Mouse (Mus musculus): ENCODE data around the gene Map3k4. TPM values are rescaled to one million over a fixed set of nuclear protein-coding genes. Genes with fewer than 3 reads are reported as not detected.

Gene Map3k4
- polyA plus RNA-seq (2016; fragmentation: Nextera tagmentation; extraction: Ambion mirVana) = 52.6 and 54.1 TPM in 2 replicates

DNA sequence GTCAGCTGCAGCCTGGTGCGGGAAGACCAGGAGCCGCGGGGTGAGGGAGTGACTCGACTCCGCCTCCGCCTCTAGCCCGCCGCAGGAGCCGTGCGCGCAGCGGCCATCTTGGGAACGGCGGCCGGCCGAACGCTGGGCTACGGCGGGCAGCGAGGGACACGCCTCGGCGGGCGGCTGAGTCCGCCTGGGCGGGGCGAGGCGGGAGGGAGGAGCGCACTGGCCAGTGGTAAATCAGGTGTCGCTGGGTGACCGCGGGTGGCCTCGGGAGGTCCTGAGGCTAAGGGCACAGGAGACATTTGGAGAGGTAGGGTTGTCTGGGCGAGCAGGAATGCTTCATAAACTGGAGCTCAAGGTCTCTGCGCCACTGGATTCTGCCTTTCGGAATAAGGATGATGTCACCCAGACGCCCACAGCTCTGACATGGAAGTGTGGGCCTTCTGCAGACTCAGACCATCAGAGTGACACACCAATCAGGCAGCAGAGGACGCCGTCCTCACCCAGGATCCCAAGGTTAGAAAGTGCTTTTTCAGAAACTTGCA, at the start of gene Map3k4:
TSS of gene Map3k4 (minus strand) at position 134 of the 539 bp plus-strand sequence.
- WGBS = under 1% methylated on average over 39 of the region's 39 CpGs
- Histone ChIP-seq H3K27me3 (no peaks in the 10 kb centered on the region), H3K9me3 (no peaks in the 10 kb centered on the region), H3K4me2 (peak within 1 kb of the TSS; percentile 73), H3K4me3 (replicated peaks) (peak within 1 kb of the TSS; percentile 98), H3K4me1 (peaks cover 31% of the 10 kb centered on the region), H3K27ac (peak within 1 kb of the TSS; percentile 97), H3K36me3 (replicated peaks) (no peaks in the 10 kb centered on the region), H3K9ac (peak within 1 kb of the TSS; percentile 95)
- ATAC-seq (ENCODE audit: low FRiP score) = peak; percentile 96

DNA sequence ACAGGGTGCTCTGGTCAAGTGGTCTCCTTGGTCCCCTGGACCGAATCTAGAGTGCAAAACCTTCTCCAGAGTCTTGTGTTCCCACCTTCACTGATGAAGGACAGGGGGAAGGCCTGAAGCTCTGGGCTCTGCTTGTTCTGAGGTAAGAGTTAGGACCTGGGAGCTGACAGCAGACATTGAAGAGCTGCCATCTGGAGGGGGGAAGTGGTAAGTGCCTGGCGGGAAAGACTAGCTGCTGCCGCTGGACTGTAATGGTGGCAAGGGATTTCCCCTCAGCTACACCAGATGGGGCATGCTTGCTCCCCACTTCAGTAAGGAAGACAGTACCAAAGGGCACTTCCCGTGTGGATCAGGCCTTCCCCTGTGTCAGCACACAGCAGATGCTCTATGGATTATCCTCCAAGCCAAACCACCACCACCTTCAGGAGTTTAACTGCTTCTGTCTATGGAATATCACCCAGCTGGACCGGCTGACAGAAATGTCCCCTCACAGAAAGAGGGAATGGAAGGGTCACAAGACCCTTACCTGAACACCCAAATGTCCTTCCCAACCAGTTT, 48.9 kb upstream of the Map3k4 start:
- Histone ChIP-seq H3K4me1 (peaks cover 8% of the 10 kb centered on the region), H3K27ac (no peak overlapping the region), H3K27me3 (no peaks in the 10 kb centered on the region), H3K4me3 (replicated peaks) (no peak overlapping the region), H3K9ac (no peak overlapping the region), H3K9me3 (no peaks in the 10 kb centered on the region), H3K4me2 (no peak overlapping the region), H3K36me3 (replicated peaks) (no peaks in the 10 kb centered on the region)
- WGBS = 40% methylated on average over 5 of the region's 5 CpGs
- ATAC-seq (ENCODE audit: low FRiP score) = peak; percentile 64; the same call in 1 of the 2 replicates

DNA sequence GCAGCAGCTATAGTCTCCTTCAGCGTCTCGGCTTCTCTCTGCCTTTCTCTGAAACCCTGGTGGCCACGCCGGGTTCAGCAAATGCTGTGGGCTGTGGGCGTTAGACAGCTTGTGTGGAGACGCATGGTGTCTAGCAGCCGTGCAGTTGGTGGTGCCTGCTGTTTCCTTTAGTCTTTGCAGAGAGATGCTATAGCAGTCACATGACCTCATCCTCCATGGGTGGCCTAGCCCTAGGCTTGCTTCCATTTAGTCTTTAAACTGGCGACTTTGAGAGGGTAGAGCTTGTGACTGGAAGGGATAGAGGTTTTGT, 45.8 kb upstream of the Map3k4 start:
- no peak overlapping the region for H3K9ac ChIP-seq
- H3K27me3 ChIP-seq = no peaks in the 10 kb centered on the region
- 58% methylated on average over 8 of the region's 8 CpGs for WGBS
- no peaks in the 10 kb centered on the region for H3K36me3 ChIP-seq (replicated peaks)
- H3K27ac ChIP-seq = no peak overlapping the region
- no peaks in the 10 kb centered on the region for H3K9me3 ChIP-seq
- 0 out of 2 replicates have a peak, but pooled peaks have one; percentile 27 for ATAC-seq (ENCODE audit: low FRiP score)
- no peak overlapping the region for H3K4me2 ChIP-seq
- H3K4me3 ChIP-seq (replicated peaks) = no peak overlapping the region
- H3K4me1 ChIP-seq = peaks cover 3% of the 10 kb centered on the region; the same call in 1 of the 2 replicates

DNA sequence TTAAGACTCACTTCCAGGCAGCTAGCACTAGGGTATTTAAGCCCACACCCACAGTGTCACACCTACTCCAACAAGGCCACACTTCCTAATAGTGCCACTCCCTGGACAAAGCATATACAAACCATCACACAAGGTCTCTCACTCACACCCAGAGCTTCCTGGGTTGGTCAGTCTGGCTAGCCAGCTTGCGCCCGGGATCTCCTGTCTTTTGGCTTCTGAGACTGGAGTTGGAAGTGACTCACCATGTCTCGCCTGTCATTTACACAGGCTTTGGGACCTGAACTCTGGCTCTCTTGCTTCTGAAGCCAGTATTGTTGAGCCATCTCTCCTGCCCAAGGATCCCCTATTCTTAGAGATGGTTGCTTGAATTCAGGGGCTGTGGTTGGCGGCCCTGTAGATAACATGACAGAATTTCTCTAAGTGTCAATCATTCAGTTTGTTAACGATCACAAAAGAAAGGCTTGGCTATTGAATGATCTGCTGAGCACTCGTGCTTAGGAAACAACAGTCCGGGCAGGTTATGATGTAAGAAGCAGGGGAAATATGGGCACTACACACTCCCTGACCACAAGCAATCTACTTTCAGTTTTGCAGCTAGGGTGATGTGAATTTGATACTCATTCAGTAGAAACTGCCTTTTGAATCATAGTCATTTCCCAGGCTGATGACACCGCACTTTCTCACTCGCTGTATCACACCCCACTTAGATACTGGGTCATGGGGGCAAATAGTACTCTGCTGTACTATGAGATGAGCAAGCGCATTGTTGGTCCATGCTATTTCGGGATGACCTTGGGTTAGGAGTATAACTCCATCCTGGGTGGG, 45.2 kb upstream of the Map3k4 start:
- Histone ChIP-seq H3K4me3 (replicated peaks) (no peak overlapping the region), H3K4me1 (peaks cover 3% of the 10 kb centered on the region; the same call in 1 of the 2 replicates), H3K4me2 (no peak overlapping the region), H3K27ac (no peak overlapping the region), H3K9me3 (no peaks in the 10 kb centered on the region), H3K9ac (no peak overlapping the region), H3K36me3 (replicated peaks) (no peaks in the 10 kb centered on the region), H3K27me3 (no peaks in the 10 kb centered on the region)
- ATAC-seq (ENCODE audit: low FRiP score) = no peak
- 77% methylated on average over 11 of the region's 11 CpGs for WGBS

DNA sequence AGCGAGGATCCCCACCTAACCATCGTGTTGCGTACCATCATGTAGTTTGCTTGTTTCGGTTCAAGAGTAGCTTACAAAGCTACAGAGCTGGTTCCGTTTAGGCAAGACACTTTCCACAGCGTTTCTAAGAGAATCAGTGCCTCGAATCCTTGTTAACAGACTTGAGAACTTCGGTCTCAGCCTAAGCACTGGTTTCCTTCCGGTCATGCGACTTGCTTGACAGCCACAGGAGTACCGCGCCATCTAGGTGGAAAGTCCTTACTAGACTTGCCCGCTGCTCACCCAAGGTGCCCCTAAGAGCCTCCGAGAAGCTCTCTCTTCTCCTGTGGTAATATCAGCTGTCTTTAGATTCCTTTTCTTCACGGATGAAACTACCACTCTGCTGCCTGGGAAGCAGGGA, 41.3 kb upstream of the Map3k4 start:
- WGBS = 88% methylated on average over 15 of the region's 15 CpGs
- Histone ChIP-seq H3K4me1 (peaks cover 3% of the 10 kb centered on the region; the same call in 1 of the 2 replicates), H3K27ac (no peak overlapping the region), H3K4me2 (no peak overlapping the region), H3K9ac (no peak overlapping the region), H3K9me3 (no peaks in the 10 kb centered on the region), H3K4me3 (replicated peaks) (no peak overlapping the region), H3K36me3 (replicated peaks) (no peaks in the 10 kb centered on the region), H3K27me3 (no peaks in the 10 kb centered on the region)
- ATAC-seq (ENCODE audit: low FRiP score) = no peak

DNA sequence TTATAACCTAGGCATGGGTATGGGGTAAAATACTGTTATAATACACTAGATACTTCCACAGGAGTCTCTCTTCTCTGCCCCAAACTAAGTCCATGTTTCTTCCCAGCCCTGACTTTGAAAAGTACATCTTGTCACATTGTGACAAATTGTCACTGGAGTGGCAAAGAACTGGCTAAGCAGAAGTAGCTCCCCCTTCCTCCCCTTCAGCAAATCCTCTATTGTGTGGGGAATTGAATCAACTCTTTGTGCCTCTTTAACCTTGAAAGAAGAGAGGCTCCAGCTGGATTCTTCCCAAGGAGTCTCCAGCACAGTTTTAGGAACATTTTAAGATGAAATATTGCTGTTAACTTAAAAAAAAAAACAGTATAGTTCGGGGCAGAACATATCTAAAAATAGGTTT, 34.2 kb upstream of the Map3k4 start:
- H3K4me2 ChIP-seq = no peak overlapping the region
- no peak for ATAC-seq (ENCODE audit: low FRiP score)
- 66% methylated on average over 1 of the region's 1 CpGs for WGBS
- no peaks in the 10 kb centered on the region for H3K36me3 ChIP-seq (replicated peaks)
- H3K27me3 ChIP-seq = no peaks in the 10 kb centered on the region
- no peak overlapping the region for H3K4me3 ChIP-seq (replicated peaks)
- H3K27ac ChIP-seq = no peak overlapping the region
- H3K4me1 ChIP-seq = peaks cover 10% of the 10 kb centered on the region
- no peaks in the 10 kb centered on the region for H3K9me3 ChIP-seq
- H3K9ac ChIP-seq = no peak overlapping the region

DNA sequence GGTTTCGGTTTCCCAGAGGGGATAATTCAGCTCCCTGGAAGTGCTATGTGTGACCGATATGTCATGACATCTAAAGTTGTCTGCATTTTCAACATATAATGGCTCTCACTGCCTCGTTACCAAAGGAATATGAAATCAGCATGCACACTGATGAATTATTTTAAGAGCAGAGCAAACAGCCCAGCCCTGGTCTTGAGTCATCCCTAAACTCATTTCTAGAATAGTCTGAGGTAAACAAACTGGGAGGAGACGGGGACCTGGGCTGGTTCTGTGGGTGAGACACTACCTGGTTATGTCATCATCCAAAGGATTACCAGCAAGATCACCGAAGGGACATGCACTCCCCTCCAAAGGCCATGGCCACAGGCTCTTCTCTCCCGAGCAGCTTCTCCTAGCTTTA, 33.0 kb upstream of the Map3k4 start:
- H3K9me3 ChIP-seq = no peaks in the 10 kb centered on the region
- ATAC-seq (ENCODE audit: low FRiP score) = no peak
- 90% methylated on average over 6 of the region's 6 CpGs for WGBS
- H3K9ac ChIP-seq = no peak overlapping the region
- H3K4me2 ChIP-seq = no peak overlapping the region
- no peak overlapping the region for H3K27ac ChIP-seq
- no peak overlapping the region for H3K4me3 ChIP-seq (replicated peaks)
- H3K4me1 ChIP-seq = peaks cover 10% of the 10 kb centered on the region
- no peaks in the 10 kb centered on the region for H3K36me3 ChIP-seq (replicated peaks)
- H3K27me3 ChIP-seq = no peaks in the 10 kb centered on the region

DNA sequence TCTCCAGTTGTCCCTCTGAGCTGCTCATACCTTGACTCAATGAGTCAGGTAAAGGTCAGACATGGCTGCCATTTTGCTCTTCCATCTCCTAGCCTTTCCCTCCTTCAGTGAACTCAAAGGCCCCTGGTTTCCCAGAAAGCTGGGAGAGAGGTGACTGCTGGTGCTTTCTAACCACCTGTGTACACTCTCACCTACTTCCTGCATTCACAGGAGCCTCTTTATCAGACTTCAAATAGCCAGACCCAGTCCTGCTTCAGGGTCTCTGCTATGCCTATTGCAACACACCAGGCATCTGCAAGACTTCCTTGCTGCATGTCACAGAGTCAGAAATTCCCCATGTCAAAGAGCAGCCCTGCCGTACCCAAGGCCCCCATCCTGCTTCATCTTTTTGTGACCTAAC, 28.9 kb upstream of the Map3k4 start:
- no peaks in the 10 kb centered on the region for H3K27me3 ChIP-seq
- no peaks in the 10 kb centered on the region for H3K36me3 ChIP-seq (replicated peaks)
- ATAC-seq (ENCODE audit: low FRiP score) = no peak
- H3K9me3 ChIP-seq = no peaks in the 10 kb centered on the region
- H3K4me1 ChIP-seq = peaks cover 1% of the 10 kb centered on the region
- no peak overlapping the region for H3K4me3 ChIP-seq (replicated peaks)
- 92% methylated on average over 1 of the region's 1 CpGs for WGBS
- H3K4me2 ChIP-seq = no peak overlapping the region
- H3K27ac ChIP-seq = no peak overlapping the region
- no peak overlapping the region for H3K9ac ChIP-seq

DNA sequence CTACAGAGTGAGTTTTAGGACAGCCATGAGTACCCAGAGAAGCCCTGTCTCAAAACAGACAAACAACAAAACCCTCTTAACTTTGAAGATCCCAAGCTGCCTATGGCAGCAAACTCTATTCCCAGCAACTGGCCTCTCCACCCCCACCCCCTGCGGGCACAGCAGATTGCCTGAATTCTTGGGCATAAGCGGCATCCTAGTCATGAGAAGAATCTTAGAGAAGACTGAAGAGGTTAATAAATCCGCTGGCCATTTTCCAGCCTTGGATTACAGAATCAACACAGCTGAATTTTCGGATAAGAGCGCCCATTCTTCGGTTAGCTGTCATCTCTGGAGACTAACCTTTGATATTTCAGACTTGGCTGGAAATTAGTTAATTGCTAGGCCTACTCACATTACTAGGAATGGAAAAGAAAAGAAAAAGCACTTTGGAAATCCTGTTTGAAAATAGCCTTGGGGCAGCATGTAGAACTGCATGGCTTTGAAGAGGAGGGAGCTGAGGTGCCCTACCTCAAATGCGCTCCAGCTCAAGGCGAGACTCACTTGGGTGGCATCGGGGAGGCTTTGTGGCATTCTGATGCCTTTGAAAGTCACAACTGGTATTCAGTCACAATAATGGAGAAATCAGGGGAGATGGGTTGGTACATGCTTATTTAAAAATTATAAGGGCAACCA, 25.2 kb upstream of the Map3k4 start:
- 80% methylated on average over 9 of the region's 9 CpGs for WGBS
- no peak for ATAC-seq (ENCODE audit: low FRiP score)

DNA sequence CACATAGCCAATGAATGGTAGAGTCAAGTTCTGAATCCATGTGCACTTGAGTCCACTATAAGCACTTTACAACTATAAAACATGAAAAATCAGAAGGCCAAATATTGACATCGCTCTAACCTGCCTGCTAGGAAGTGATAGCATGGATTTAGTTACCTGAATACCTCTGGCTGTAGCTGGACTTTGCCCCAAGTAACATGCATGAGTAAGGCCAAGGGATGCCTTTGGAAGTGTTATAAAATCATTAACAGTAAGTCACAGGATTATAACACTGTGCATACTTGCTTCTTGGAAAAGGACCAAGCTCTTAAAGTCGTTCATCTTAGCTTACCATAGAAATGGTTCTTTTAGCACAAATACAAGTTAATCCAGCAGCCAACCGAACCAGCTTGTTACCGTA, 18.6 kb upstream of the Map3k4 start:
- Histone ChIP-seq H3K4me3 (replicated peaks) (no peak overlapping the region), H3K36me3 (replicated peaks) (no peaks in the 10 kb centered on the region), H3K27me3 (no peaks in the 10 kb centered on the region), H3K9ac (no peak overlapping the region), H3K4me1 (no peaks in the 10 kb centered on the region), H3K4me2 (no peak overlapping the region), H3K9me3 (no peaks in the 10 kb centered on the region), H3K27ac (no peak overlapping the region)
- WGBS = 87% methylated on average over 4 of the region's 4 CpGs
- no peak for ATAC-seq (ENCODE audit: low FRiP score)

More for the DNA sequence above, 25.2 kb upstream of the Map3k4 start:
- Histone ChIP-seq H3K9ac (no peak overlapping the region), H3K27ac (no peak overlapping the region), H3K4me3 (replicated peaks) (no peak overlapping the region), H3K9me3 (no peaks in the 10 kb centered on the region), H3K4me2 (no peak overlapping the region), H3K36me3 (replicated peaks) (no peaks in the 10 kb centered on the region), H3K27me3 (no peaks in the 10 kb centered on the region), H3K4me1 (no peaks in the 10 kb centered on the region; the same call in 1 of the 2 replicates)

DNA sequence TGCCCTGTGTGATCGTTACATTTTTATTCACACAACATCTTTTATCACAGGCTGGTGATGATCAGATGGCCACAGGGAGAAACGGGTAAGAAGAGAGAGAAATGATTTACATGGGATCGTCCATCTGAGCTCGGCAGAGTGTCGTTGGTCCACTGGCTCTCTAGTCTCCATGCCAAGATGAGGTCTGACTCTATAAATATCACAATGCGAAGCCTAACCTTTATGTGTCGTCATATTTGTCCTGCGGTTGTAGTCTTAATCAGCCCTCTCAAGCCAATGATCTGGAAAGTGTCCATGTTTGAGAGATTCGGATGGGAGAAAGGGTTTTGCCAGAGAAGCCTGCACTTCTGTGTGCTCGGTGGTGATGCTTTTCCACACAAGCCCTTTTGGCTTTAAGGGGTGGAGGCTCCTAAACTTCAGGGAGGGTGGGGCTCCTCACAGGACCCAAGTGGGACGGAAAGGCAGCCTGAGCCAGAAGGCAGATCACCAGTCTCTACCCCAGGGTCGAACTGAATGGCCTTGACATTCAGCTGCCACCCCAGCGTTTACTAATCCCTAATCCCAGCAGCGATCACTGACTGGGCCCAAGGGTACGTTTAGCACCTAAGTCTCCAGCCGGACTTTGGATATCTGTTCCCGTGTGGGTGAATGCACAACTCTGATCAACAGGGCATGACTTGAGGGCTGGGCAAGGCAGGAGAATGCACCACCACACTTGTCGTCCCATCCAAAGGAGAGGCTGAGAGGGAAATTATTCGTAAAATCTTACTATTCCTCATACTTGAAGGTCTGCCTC, 17.7 kb upstream of the Map3k4 start:
- Histone ChIP-seq H3K9ac (no peak overlapping the region), H3K4me3 (replicated peaks) (no peak overlapping the region), H3K27me3 (no peaks in the 10 kb centered on the region), H3K36me3 (replicated peaks) (no peaks in the 10 kb centered on the region), H3K4me1 (no peaks in the 10 kb centered on the region), H3K9me3 (no peaks in the 10 kb centered on the region), H3K4me2 (no peak overlapping the region), H3K27ac (no peak overlapping the region)
- WGBS = 86% methylated on average over 19 of the region's 19 CpGs
- no peak for ATAC-seq (ENCODE audit: low FRiP score)

DNA sequence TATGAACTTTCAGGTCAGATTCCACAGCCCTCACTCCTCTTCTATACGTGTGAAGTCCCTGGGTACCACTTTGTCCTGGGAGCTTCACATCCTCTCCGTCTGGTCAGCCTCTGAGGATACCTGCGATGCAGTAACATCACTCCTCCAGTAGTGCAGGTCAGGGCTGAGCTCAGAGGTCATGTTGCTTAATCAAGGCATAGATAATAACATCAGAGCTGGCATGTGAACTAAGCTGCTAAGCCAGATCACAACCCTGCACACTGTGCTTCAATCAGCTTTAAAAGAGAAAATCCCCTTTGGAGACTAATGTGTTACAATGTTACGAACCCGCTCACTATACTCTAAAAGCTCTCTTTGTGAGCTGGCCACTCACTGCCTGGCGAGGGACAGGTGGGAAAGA, 16.5 kb upstream of the Map3k4 start:
- Histone ChIP-seq H3K4me2 (no peak overlapping the region), H3K9ac (no peak overlapping the region), H3K4me3 (replicated peaks) (no peak overlapping the region), H3K27me3 (no peaks in the 10 kb centered on the region), H3K36me3 (replicated peaks) (no peaks in the 10 kb centered on the region), H3K27ac (no peak overlapping the region), H3K4me1 (no peaks in the 10 kb centered on the region), H3K9me3 (no peaks in the 10 kb centered on the region)
- WGBS = 57% methylated on average over 6 of the region's 6 CpGs
- no peak for ATAC-seq (ENCODE audit: low FRiP score)

Measured in forebrain, embryonic 12.5 days (tissue).